Mouse (Mus musculus) lung, postnatal 0 days (tissue): Measurements from ENCODE around the gene Samd4b. TPM values are rescaled to one million over a fixed set of nuclear protein-coding genes. Genes with fewer than 3 reads are reported as not detected.

Experiments
- ATAC-seq: fragments of 200-750 bp; cut with Nextera tagmentation; 2 replicates; pipeline ENCODE4 v1.8.0; 2017; ENCODE audit warnings: moderate library complexity
- DNase-seq: peaks from one replicate; pipeline ENCODE4 v3.0.0-alpha.2; 2016; ENCODE audit warnings: low spot score
- H3K27ac ChIP-seq: fragments of 300-500 bp; sonication (generic); 2 replicates; pipeline ENCODE4 v1.5.1; 2014; ENCODE audit warnings: antibody characterized with exemption, mild to moderate bottlenecking, low read length, mixed read lengths
- H3K27me3 ChIP-seq: fragments of 300-500 bp; sonication (generic); replicated peaks from 2 replicates; pipeline ENCODE4 v1.6.1; 2014; ENCODE audit warnings: low read length, mixed read lengths; ENCODE audit not compliant: insufficient read depth
- H3K36me3 ChIP-seq: fragments of 300-500 bp; sonication (generic); 2 replicates; pipeline ENCODE4 v1.6.1; 2014; ENCODE audit warnings: low read length, mixed read lengths; ENCODE audit not compliant: insufficient read depth
- H3K4me1 ChIP-seq: fragments of 300-500 bp; sonication (generic); 2 replicates; pipeline ENCODE4 v1.6.1; 2014; ENCODE audit warnings: antibody characterized with exemption, low read depth, low read length, mixed read lengths; ENCODE audit not compliant: insufficient read depth
- H3K4me2 ChIP-seq: fragments of 300-500 bp; sonication (generic); replicated peaks from 2 replicates; pipeline ENCODE4 v1.6.1; 2014; ENCODE audit warnings: low read depth, mild to moderate bottlenecking, low read length, moderate library complexity, mixed read lengths
- H3K4me3 ChIP-seq: fragments of 300-500 bp; sonication (generic); 2 replicates; pipeline ENCODE4 v1.5.1; 2014; ENCODE audit warnings: low read depth, low read length
- H3K9ac ChIP-seq: fragments of 300-500 bp; sonication (generic); replicated peaks from 2 replicates; pipeline ENCODE4 v1.6.1; 2014; ENCODE audit warnings: low read depth, mild to moderate bottlenecking
- H3K9me3 ChIP-seq: fragments of 300-500 bp; sonication (generic); 2 replicates; pipeline ENCODE4 v1.6.1; 2016; ENCODE audit warnings: low read length, mixed read lengths
- CTCF ChIP-seq: IDR thresholded peaks from 2 replicates; pipeline ENCODE4 v1.5.1; 2016; ENCODE audit warnings: antibody characterized with exemption, mild to moderate bottlenecking
- EP300 ChIP-seq: IDR thresholded peaks from 2 replicates; pipeline ENCODE4 v1.6.1; 2016; ENCODE audit warnings: antibody characterized with exemption, mild to moderate bottlenecking, control low read depth
- WGBS: fragments of 180-500 bp; shearing (Covaris S2); extraction: QIAGEN DNeasy Blood & Tissue Kit; methylation state at CpG from one replicate; pipeline ENCODE4 v1.1.7; 2014; 5-methylcytosine and 5-hydroxymethylcytosine counted together
- polyA plus RNA-seq: library from polyadenylated mRNA; unstranded; fragments of >200 nt; fragmentation: Nextera tagmentation; extraction: Ambion mirVana; gene quantifications from 2 replicates; pipeline ENCODE4 v1.2.1, GENCODE M21; 2015

The Samd4b gene
- polyA plus RNA-seq, 1 experiment from 2014 or later = 13.4 TPM

DNA sequence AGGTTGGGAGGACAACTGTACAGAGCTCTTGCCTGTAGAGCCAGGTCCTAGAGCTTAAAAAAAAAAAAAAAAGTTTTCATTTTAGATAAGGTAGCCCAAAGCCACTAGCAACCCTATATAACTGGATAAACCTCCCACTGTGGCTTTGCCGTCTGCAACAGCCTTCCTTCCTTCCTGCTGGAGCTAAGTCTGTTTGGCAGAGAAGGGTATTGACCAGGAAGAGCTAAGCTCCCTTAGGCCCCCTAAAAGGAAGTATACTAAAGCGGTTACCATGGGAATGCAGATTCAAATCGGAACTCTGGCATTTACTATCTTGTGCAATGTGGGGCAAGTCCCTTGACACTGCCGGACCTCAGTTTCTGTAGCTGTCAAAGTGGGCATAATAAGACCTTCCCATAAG lies 155.3 kb downstream of the Samd4b start:
- 0 out of 2 replicates have a peak overlapping the region, but pooled peaks have one; percentile 14 for H3K4me2 ChIP-seq
- no peak overlapping the region for H3K9ac ChIP-seq
- H3K4me1 ChIP-seq = no peaks in the 10 kb centered on the region
- no peaks in the 10 kb centered on the region for H3K9me3 ChIP-seq
- no peak overlapping the region for H3K4me3 ChIP-seq
- TF ChIP-seq CTCF = no peak
- TF ChIP-seq EP300 = no peak
- peak; percentile 59 for ATAC-seq
- no peaks in the 10 kb centered on the region for H3K36me3 ChIP-seq
- H3K27ac ChIP-seq = 0 out of 2 replicates have a peak overlapping the region, but pooled peaks have one; percentile 1
- WGBS = 22% methylated on average over 4 of the region's 4 CpGs
- no peaks in the 10 kb centered on the region for H3K27me3 ChIP-seq
- peak; percentile 79 for DNase-seq

DNA sequence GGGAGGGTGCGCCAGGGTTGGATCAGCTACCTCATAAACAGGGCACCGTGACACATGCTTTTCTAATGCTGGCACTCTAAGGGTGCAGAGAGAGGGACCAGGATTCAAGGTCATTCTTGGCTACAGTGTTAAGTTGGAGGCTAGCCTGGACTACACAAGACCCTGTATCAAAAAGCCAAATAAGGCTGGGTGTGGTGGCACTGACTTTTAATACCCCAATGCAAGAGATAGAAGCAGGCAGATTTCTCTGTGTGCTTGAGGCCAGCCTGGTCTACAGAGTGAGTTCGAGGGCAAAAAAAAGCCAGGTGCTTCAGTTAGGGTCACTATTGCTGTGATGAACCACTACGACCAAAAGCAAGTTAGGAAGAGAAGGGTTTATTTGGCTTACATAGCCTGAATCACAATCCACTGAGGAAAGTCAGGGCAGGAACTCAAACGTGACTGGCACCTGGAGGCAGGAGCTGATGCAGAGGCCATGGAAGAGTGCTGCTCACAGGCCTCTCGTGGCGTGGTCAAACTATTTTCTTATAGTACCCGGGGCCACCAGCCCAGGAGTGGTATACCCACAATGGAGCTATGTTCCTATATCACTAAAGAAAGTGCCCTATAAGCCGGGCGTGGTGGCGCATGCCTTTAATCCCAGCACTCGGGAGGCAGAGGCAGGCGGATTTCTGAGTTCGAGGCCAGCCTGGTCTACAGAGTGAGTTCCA lies 156.0 kb downstream of the Samd4b start:
- no peak for TF ChIP-seq CTCF
- 80% methylated on average over 14 of the region's 14 CpGs for WGBS
- H3K36me3 ChIP-seq = no peaks in the 10 kb centered on the region
- ATAC-seq (no peak), DNase-seq (no peak)
- peaks cover 5% of the 10 kb centered on the region; the same call in 1 of the 2 replicates for H3K4me1 ChIP-seq
- H3K9me3 ChIP-seq = no peaks in the 10 kb centered on the region
- no peaks in the 10 kb centered on the region for H3K27me3 ChIP-seq
- no peak overlapping the region for H3K4me3 ChIP-seq
- H3K9ac ChIP-seq = no peak overlapping the region
- H3K4me2 ChIP-seq = no peak overlapping the region
- peak overlapping the region; percentile 8 for H3K27ac ChIP-seq

DNA sequence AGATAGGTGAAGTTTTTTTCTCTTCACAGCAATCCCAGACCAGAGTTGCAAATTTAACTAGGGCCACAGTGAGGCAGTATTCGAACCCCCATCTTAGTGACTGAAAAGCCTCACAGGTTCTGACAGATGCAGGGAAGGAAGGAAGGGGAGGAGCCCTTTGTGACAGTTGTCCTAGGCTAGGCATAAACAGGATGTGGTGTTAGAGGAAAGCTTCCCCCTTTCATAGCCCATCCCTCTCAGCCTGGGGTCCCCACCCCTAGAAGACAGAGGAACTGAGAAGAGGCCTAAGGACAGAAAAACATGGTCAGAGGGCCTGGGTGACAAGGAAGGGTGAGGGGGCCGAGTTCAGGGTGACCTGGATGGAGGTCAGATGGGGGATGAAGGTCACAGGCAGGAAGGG lies 157.2 kb downstream of the Samd4b start:
- no peak for ATAC-seq
- Histone ChIP-seq H3K27ac (peak overlapping the region; percentile 77), H3K27me3 (no peaks in the 10 kb centered on the region), H3K4me3 (no peak overlapping the region; the same call in 1 of the 2 replicates), H3K4me2 (peak overlapping the region; percentile 28; the same call in 1 of the 2 replicates), H3K9me3 (no peaks in the 10 kb centered on the region), H3K9ac (no peak overlapping the region), H3K36me3 (no peaks in the 10 kb centered on the region), H3K4me1 (peaks cover 5% of the 10 kb centered on the region; the same call in 1 of the 2 replicates)
- peak; percentile 84 for DNase-seq
- TF ChIP-seq CTCF = no peak
- peak; percentile 85 for TF ChIP-seq EP300
- 41% methylated on average over 2 of the region's 2 CpGs for WGBS

GRCm38 (mm10) chr7:28438771-28439170 lies 159.2 kb downstream of the Samd4b start:
- Histone ChIP-seq H3K9me3 (no peaks in the 10 kb centered on the region), H3K4me1 (peaks cover 17% of the 10 kb centered on the region; the same call in 1 of the 2 replicates), H3K36me3 (no peaks in the 10 kb centered on the region), H3K27me3 (no peaks in the 10 kb centered on the region), H3K4me2 (no peak overlapping the region), H3K9ac (no peak overlapping the region), H3K27ac (no peak overlapping the region), H3K4me3 (no peak overlapping the region)
- TF ChIP-seq EP300 = no peak
- no peak for TF ChIP-seq CTCF
- DNase-seq (no peak), ATAC-seq (no peak)
- 60% methylated on average over 2 of the region's 2 CpGs for WGBS

DNA sequence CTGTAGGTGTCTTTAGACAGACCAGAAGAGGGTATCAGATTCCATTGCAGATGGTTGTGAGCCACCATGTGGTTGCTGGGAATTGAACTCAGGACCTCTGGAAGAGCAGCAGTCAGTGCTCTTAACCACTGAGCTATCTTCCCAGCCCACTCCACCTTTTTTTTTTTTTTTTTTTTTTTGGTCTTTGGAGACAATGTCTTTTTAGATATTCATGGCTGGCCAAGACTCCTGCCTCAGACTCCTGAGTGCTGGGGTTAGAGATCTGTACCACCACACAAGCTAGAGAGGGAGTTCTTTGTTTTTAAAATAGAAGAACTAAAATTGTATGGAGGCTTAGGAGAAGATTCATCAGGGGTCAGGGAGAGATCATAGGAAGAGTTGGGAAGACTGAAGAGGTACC lies 160.0 kb downstream of the Samd4b start:
- Histone ChIP-seq H3K4me1 (peaks cover 17% of the 10 kb centered on the region; the same call in 1 of the 2 replicates), H3K36me3 (no peaks in the 10 kb centered on the region), H3K9me3 (no peaks in the 10 kb centered on the region), H3K4me3 (no peak overlapping the region), H3K27ac (no peak overlapping the region), H3K9ac (no peak overlapping the region), H3K4me2 (no peak overlapping the region), H3K27me3 (no peaks in the 10 kb centered on the region)
- no peak for DNase-seq
- ATAC-seq = no peak
- TF ChIP-seq CTCF (no peak), EP300 (no peak)

DNA sequence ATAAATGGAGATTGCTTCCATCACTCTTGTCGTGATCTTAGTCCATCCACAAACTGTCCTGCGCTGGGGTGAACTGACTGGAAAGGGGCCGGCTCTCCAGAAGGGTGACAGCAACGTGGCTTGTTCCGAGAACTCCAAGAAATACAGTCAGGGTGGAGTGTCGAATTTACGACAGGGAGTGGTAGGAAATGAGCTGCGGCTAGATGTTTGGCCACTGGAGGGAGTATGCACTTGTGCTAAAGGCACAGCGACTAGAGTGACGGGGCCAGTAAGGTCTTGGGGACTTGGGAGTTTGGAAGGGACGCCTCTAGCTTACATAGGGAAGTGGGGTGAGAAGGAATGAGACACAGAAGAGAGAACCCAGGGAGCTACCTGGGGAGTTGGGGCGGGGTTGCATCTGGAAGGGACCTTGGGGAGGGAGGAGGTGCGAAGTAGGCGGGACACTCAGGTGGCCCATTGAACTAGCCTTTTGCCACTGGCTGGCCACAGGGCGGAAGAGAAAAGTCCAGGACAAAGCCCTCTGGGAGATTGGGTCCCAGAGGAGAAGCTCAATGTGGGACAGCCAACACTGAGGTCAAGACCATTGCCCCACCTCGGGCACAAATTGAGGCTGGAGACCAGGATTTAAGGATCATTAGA lies 160.9 kb downstream of the Samd4b start, which contains the start of gene Gmfg:
Gmfg (plus strand) TSS at position 516 of the 639 bp plus-strand sequence.
- Histone ChIP-seq H3K9ac (peak within 1 kb of the TSS; percentile 48; the same call in 1 of the 2 replicates), H3K4me3 (peak within 1 kb of the TSS; percentile 77), H3K4me2 (peak within 1 kb of the TSS; percentile 70), H3K9me3 (no peaks in the 10 kb centered on the region), H3K27me3 (no peaks in the 10 kb centered on the region), H3K4me1 (peaks cover 17% of the 10 kb centered on the region; the same call in 1 of the 2 replicates), H3K36me3 (no peaks in the 10 kb centered on the region), H3K27ac (peak within 1 kb of the TSS; percentile 94)
- peak; percentile 67; the same call in 1 of the 2 replicates for TF ChIP-seq EP300
- peak; percentile 90 for TF ChIP-seq CTCF
- WGBS = 2% methylated on average over 15 of the region's 16 CpGs
- ATAC-seq (peak; percentile 53), DNase-seq (peak; percentile 96)
